Mouse (Mus musculus) cerebral cortex, adult 2 months (tissue): ENCODE results near the gene Cend1.

ENCODE experiments used
- WGBS: fragments of 180-500 bp; shearing (Covaris S2); methylation state at CpG from one replicate; pipeline ENCODE4 v1.1.7; 2018; 5-methylcytosine and 5-hydroxymethylcytosine counted together

Cend1 gene

GRCm38 (mm10) chr7:141392552-141393222 lies 36.6 kb downstream of the Cend1 start:
- WGBS: 9% methylated on average over 9 of the region's 9 CpGs

DNA sequence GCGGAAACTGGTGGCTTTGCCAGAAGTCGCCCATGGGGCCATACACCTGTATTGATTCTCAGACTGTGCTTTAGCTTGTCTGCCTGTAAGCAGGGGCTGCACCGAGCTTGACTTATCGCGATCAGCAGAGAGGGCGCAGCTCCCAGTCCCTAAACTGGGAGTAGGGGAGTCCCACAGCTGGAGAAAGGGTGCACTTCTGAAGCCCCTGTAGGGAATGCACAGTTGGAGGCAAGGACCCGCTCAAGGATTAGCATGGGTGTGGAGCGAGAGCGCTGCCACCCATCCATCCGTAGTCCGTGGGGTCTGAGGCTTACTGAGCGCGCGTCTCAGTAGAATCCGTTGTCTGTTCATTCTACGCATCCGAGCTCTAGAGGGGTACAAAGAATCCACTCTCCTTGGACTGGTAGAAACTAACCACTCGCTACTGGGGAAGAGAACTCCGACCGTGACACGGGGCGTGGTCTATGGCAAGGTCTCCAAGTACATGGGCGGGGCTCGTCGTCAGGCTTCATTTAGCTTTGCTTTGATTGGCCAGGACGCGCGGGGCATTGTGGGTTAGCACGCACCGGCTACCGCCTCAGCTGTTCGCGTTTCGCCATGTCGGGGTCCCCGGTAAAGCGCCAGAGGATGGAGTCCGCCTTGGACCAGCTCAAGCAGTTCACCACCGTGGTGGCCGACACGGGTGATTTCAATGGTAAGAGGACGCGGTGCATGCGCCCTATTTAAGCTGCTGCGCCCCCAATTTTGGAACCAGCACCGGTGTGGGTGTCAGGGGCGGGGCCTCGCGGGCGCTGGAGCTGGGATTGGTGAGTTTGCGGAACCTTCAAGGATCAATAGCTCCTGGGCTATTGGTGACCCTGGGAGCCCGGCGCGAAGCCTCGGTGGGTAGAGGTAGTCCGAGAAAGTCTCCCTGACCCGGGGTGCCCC lies 37.4 kb downstream of the Cend1 start, which contains the start of gene Taldo1:
Gene Taldo1 (plus strand): TSS at position 575 of the 927 bp plus-strand sequence.
- under 1% methylated on average over 57 of the region's 57 CpGs for WGBS

DNA sequence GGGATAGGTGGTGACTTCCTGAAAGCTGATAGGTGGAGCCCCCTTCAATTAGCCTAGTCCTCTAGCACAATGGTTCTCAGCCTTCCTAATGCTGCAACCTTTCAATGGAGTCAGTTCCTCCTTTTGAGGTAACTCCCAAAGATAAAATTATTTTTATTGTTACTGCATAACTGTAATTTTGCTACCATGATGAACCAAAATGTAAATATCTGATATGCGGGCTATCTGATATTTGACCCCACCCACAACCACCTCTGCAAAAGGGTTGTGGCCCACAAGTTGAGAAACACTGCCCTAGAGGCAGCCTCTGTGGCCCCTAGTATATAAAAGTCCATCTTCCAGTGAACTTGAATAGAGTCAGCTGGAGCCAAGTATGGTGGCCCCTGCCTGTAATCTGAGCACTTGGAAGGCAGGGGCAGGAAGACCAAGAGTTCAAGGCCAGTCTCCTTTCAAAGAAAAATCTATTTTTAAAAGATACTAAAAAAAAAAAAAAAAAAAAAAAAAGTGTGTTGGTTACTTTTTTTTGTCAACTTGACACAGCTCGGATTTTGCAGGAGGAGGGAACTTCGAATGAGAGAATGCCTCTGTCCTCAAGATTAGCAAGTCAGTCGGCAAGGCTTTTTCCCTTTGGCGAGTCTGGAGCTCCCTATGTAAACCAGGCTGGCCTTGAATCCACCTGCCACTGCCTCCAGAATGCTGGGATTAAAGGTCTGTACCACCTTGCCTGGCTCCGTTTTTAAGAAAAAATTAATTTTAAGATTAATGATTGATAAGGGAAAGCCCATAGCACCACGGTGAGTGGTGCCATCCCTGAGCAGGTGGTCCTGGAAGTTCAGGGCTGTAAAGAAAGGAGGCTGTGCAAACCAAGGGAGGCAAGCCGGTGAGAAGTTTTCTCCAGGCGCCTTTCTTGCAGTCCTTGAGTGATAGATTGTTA lies 38.7 kb downstream of the Cend1 start:
- WGBS: 64% methylated on average over 9 of the region's 9 CpGs

GRCm38 (mm10) chr7:141388487-141389109 lies 40.7 kb downstream of the Cend1 start:
- WGBS: 72% methylated on average over 3 of the region's 3 CpGs

GRCm38 (mm10) chr7:141387807-141388486 lies 41.3 kb downstream of the Cend1 start:
- 54% methylated on average over 2 of the region's 2 CpGs for WGBS

DNA sequence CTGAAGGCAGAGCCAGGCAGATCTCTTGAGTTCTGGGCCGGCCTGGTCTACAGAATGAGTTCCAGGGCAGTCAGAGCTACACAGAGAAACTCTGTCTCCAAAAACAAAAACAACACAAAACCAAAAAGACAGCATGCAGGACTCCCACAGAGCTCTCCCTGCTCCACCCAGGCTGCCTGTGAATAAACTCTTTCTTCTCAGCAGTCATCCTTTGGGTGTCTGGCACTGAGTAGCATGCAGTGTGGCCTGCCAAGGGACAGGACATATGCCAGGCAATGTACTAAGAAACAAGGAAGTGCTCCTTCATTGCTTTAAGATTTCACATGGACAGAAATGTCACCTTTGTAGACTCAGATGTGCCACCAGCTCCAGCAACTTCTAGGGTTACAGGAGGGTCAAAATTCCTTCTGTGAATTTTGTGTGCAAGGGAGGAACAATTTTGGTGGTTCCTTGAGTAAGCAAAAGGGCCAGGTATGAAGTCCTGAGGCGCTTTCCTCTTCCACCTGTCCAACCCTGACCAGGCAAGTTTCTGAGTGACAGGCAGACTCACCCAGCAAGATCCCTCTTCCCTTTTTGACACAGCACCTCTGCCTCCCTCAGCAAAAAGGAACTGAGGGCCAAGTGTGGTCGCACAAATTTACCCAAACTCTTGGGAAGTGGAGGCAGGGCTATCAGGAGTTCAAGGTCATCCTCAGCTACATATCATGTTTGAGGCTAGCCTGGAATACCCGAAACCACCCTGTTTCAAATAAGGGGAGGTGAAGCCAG lies 48.0 kb downstream of the Cend1 start:
- 82% methylated on average over 4 of the region's 4 CpGs for WGBS

GRCm38 (mm10) chr7:141379584-141379983 lies 49.7 kb downstream of the Cend1 start:
- 71% methylated on average over 4 of the region's 4 CpGs for WGBS
